Mouse (Mus musculus) macrophage (primary cell): ENCODE results near the gene Sgsm1. TPM values are rescaled to one million over a fixed set of nuclear protein-coding genes. Genes with fewer than 3 reads are reported as not detected.
"Not testable (repeated sequence)": the region's sequence is repeated elsewhere in the genome, so short reads cannot be mapped to it uniquely, and the experiment has no call there.

ENCODE experiments used
- H3K27ac ChIP-seq: fragments of 350-480 bp; formaldehyde crosslinking; 2 replicates; pipeline ENCODE4 v1.9.0; 2021
- H3K36me3 ChIP-seq: fragments of 350-480 bp; formaldehyde crosslinking; 2 replicates; pipeline ENCODE4 v1.9.0; 2021; ENCODE audit errors: inconsistent target
- H3K4me3 ChIP-seq: fragments of 350-480 bp; formaldehyde crosslinking; 2 replicates; pipeline ENCODE4 v1.9.0; 2021; ENCODE audit errors: inconsistent target
- H3K79me2 ChIP-seq: fragments of 350-480 bp; formaldehyde crosslinking; 2 replicates; pipeline ENCODE4 v1.9.0; 2021; ENCODE audit errors: inconsistent target
- WGBS: methylation state at CpG from one replicate; pipeline ENCODE4 v1.1.7; 2026; ENCODE audit warnings: inconsistent platforms; ENCODE audit not compliant: missing documents; 5-methylcytosine and 5-hydroxymethylcytosine counted together
- polyA plus RNA-seq: library from polyadenylated mRNA; stranded (reverse); fragments of 250-400 nt; gene quantifications from 3 replicates; pipeline ENCODE4 v1.2.4, GENCODE M21; 2018; ENCODE audit warnings: inconsistent platforms
- total RNA-seq, 78 experiments: library from RNA; depleted of rRNA; stranded (reverse); fragments of 250-400 nt; gene quantifications; 1 replicate in 9 of 78; 2 replicates in 24 of 78; 3 replicates in 43 of 78; 4 replicates in 2 of 78; pipeline ENCODE4 v1.2.4; 2018; ENCODE audit warnings: inconsistent platforms in 56 of 78

Gene Sgsm1
- total RNA-seq (2018; cell fraction: chromatin; rRNA removed) = not detected
- not detected for total RNA-seq (2018; cell fraction: cytosol; rRNA removed)
- total RNA-seq (2018; cell fraction: nucleus; rRNA removed) = not detected
- not detected in 3 replicates for polyA plus RNA-seq

DNA sequence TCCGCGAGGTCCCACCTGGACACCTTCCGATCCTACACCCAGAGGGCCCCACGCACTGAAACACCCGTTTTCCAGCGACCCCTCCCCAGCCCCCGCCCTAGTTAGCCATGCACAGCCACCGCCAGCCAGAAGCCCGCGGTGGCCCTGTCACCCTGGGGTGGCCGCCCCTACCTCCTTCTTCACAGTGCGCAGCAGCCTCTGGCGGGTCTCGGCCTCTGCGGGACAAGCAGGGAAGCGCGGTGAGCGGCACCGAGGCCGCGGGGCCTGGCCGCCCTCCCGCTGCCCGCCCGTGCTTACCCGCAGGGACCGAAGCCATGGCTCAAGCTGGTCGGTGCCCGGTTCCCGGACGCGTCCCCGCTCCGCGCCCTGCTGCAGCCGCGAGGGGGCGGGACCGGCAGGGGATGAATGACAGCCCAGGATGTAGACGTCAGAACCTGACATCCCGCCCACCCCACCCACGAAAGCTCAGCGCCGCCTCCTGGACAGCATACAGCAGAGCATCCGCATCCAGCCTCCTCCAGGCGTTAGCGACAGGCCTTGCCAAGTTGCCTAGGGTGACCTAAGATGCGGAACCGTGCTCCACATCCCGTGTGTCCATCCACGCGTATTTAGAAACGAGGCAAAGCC lies at the start of gene Sgsm1:
Gene Sgsm1 (minus strand): TSS at position 410 of the 627 bp plus-strand sequence.
- no peak within 1 kb of the TSS for H3K4me3 ChIP-seq

DNA sequence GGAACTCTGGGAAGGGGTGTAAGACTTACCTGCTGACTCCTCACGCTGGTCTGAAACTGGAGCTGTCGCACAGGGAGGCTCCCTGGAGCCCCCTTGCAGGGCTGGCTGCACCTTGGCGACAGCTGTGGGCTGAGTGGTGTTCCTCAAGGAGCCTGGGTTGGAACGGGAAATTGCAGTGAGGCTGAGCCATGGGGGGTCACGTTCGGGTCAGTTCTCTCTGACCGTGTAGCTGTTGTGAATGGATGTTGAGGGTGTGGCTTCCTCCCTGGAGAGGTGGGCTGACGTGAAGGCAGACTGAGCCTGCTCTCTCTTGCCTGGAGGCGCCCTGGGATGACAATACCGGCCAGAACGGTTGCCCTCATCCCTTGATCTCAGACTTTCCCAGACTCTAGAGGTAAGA lies 48.2 kb upstream of the Sgsm1 start:
- H3K79me2 ChIP-seq = no peaks in the 10 kb centered on the region
- no peak overlapping the region for H3K4me3 ChIP-seq
- no peaks in the 10 kb centered on the region for H3K36me3 ChIP-seq
- WGBS = 24% methylated on average over 11 of the region's 11 CpGs
- no peak overlapping the region for H3K27ac ChIP-seq

More for the DNA sequence above, at the start of gene Sgsm1:
- 1% methylated on average over 42 of the region's 53 CpGs for WGBS
- H3K36me3 ChIP-seq = no peaks in the 10 kb centered on the region
- no peaks in the 10 kb centered on the region for H3K79me2 ChIP-seq
- no peak within 1 kb of the TSS for H3K27ac ChIP-seq

DNA sequence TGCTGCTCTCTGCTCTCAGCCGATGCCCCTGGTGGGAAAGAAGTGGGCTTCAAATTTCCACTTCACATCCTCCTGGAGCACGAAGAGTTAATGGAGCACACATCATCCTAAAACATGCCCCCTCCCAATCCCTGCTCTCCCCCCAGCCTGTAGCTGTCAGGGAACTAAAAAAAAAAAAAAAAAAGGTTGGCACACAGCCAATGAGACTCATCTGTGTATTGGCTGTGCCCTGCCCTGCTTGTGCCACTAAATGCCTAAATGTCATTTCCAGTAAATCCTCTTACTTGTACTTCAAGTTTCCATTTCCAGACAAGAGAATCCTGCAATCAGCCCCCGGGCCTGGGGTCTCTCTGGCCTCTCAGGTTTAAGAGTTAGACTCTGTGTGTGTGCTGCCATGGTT lies 47.1 kb upstream of the Sgsm1 start:
- Histone ChIP-seq H3K36me3 (no peaks in the 10 kb centered on the region), H3K27ac (no peak overlapping the region), H3K4me3 (no peak overlapping the region), H3K79me2 (no peaks in the 10 kb centered on the region)
- WGBS = 55% methylated on average over 3 of the region's 3 CpGs

DNA sequence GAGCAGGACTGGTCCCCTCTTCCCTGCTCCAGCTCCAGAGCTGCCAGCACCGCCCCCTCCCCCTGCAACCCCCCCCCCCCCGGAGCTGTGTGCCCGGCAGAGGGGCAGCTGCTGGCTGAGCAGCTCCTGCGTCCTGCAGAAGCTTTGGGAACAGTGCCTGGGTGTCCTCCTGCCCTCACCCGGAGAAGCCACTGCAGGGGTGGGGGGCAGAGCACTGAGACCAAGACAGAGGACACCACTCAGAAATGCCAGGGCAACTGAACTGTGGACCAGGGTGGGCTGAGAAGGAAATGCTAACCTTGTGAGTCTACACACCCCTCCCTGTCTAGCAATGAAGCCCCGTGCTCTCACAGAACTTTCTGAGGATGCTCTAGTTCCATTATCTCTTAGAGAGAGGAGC lies 46.6 kb upstream of the Sgsm1 start, which contains the start of gene Aym1:
Gene Aym1 (plus strand): TSS at position 109 of the 400 bp plus-strand sequence.
- 61% methylated on average over 2 of the region's 6 CpGs for WGBS

DNA sequence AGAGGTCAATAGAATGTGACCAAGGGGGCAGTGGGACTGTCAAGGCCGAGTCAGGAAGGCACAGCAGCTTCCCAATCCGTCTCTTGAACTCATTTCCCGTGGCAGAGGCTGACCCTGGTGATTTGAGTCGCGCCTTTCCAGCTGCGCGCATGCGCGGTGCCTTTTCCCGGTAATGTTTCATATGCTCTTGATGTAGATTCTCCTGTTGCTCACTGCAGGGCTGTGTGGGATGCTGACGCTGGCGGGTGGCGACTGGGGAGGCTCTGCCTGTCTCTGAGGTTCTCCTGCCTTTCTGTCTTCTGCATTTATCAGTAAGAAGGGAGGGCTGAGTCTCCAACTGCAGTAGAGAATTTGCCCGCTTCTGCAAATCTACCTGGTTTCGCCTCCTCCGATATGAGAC lies 43.7 kb upstream of the Sgsm1 start:
- 55% methylated on average over 16 of the region's 16 CpGs for WGBS

More for the DNA sequence above, 46.6 kb upstream of the Sgsm1 start, which contains the start of gene Aym1:
- H3K79me2 ChIP-seq = no peaks in the 10 kb centered on the region
- no peaks in the 10 kb centered on the region for H3K36me3 ChIP-seq
- no peak within 1 kb of the TSS for H3K4me3 ChIP-seq
- no peak within 1 kb of the TSS for H3K27ac ChIP-seq

DNA sequence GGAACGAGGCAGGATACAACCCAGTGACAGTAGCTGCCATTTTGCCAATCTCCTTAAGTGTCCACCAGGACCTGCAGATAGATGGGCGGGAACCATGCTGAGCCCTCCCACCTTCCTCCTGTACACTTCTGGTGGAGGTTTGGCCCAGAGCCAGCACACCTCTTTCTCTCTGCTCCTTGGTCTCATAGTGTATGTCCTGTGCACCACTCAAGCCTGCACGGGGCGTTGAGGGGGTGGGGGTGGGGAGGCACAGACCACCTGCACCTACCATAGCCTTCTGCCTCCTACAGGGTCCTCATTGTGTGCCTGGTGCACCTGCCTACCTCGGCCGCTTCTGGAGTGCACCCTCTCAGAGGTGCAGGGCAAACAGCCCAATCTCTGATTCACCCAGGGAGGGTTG lies 42.0 kb upstream of the Sgsm1 start:
- WGBS = 57% methylated on average over 6 of the region's 6 CpGs
- H3K27ac ChIP-seq = no peak overlapping the region
- H3K4me3 ChIP-seq = no peak overlapping the region
- no peaks in the 10 kb centered on the region for H3K79me2 ChIP-seq
- no peaks in the 10 kb centered on the region for H3K36me3 ChIP-seq

More for the DNA sequence above, 43.7 kb upstream of the Sgsm1 start:
- H3K79me2 ChIP-seq = no peaks in the 10 kb centered on the region
- H3K4me3 ChIP-seq = no peak overlapping the region
- H3K36me3 ChIP-seq = no peaks in the 10 kb centered on the region
- no peak overlapping the region for H3K27ac ChIP-seq

DNA sequence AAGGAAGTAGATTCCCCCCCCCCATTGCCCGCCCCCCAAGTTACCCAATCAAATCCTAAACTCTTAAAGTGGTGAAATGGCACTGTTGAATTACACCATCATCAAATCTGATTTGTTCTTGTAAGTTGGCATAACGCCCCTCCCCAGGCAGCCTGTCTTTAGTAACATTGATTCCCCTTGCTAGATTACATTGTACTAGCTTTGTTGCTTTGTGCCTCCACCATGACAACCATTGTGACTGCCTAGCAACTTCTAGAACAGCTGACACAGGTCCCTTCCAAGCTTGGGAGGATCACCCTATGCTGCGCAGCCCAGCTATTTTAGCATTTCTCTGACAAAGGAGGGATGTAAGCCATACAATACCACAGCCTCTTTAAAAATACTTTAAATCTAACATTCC lies 41.2 kb upstream of the Sgsm1 start:
- Histone ChIP-seq H3K27ac (no peak overlapping the region), H3K36me3 (no peaks in the 10 kb centered on the region), H3K4me3 (no peak overlapping the region), H3K79me2 (no peaks in the 10 kb centered on the region)
- WGBS = 76% methylated on average over 2 of the region's 3 CpGs

DNA sequence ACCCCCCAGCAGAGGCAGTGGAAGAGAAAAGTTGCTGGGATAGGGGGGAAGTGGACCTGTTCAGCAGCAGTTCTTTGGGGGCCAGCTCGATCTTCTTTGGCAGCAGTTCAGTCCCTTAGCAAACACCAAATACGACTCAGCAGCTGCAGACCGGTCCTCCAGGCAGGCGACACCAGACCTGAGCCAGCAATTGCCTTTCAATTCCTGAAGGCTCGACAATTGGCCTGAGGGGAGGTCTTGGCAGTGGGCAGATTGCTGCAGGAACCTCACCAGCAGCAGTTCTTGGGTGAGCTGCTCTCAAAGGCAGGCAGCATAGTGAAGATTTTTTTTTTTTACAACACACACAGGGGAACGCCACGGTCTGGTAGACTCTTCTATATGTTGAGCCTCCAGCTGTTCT lies 39.2 kb upstream of the Sgsm1 start:
- WGBS = 42% methylated on average over 7 of the region's 7 CpGs
- Histone ChIP-seq H3K27ac (no peak overlapping the region), H3K79me2 (no peaks in the 10 kb centered on the region), H3K4me3 (no peak overlapping the region), H3K36me3 (no peaks in the 10 kb centered on the region)

DNA sequence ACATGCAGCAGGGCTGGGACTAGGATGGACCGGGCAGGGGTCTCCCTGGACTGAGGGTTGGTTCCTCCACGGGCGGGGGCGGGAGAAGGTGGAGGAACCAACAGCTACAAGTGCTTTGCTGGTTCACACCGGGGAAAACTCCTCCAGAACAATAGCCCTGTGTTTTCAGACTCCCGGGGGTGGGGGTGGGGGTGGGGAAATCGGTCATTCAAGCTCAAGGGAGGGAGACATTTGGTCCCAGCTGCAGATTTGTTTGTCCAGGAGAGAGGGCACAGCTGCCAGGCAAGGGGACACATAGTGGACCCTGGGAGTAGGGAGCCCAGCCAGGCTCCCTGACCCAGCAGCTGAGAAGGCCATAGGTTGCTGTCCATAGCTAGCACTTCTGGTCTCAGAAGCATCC lies 38.6 kb upstream of the Sgsm1 start:
- H3K4me3 ChIP-seq = no peak overlapping the region
- 10% methylated on average over 7 of the region's 7 CpGs for WGBS

DNA sequence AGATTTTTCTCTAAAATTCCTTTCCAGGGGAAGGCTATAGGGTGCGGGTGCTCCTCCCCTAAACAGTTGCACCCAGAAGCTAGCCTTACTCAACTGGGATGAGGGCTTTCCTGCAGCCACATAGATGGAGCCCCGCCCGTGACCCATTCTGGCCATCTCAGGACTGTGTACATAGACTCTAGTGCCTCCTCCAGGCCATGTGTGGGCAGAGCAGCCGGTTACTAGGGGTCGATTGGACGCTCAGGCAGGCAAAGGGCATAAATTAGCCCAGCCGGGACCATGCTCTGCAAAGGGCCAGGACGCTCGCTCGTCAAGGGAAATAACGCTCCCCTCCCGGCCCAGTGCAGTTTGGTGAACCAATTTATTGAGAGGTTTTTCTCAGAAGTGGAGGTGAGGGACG lies 38.0 kb upstream of the Sgsm1 start:
- Histone ChIP-seq H3K79me2 (no peaks in the 10 kb centered on the region), H3K27ac (no peak overlapping the region), H3K4me3 (no peak overlapping the region), H3K36me3 (no peaks in the 10 kb centered on the region)
- 22% methylated on average over 13 of the region's 13 CpGs for WGBS

More for the DNA sequence above, 38.6 kb upstream of the Sgsm1 start:
- no peak overlapping the region for H3K27ac ChIP-seq
- H3K79me2 ChIP-seq = no peaks in the 10 kb centered on the region
- H3K36me3 ChIP-seq = no peaks in the 10 kb centered on the region

DNA sequence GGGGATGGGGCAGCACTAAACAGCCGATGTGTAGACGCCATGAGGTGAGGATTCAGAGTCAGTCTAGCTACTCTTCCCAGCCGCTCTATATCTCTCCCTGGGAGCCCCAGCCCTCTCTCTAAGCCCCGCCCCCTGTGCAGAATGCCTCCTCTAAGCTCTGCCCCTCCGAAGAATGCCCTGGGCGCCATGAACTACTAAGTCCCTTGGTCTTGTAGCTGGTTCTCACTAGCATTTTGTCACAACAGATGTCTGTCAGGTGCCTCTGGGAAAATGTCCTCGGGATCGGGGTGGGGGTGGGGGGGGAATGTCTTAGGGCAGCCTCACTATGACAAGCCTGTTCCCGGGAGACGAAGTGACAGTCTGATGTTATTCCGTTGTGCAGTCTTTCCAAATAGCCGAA lies 37.0 kb upstream of the Sgsm1 start:
- Histone ChIP-seq H3K27ac (no peak overlapping the region), H3K79me2 (no peaks in the 10 kb centered on the region), H3K36me3 (no peaks in the 10 kb centered on the region), H3K4me3 (no peak overlapping the region)
- 36% methylated on average over 12 of the region's 12 CpGs for WGBS

DNA sequence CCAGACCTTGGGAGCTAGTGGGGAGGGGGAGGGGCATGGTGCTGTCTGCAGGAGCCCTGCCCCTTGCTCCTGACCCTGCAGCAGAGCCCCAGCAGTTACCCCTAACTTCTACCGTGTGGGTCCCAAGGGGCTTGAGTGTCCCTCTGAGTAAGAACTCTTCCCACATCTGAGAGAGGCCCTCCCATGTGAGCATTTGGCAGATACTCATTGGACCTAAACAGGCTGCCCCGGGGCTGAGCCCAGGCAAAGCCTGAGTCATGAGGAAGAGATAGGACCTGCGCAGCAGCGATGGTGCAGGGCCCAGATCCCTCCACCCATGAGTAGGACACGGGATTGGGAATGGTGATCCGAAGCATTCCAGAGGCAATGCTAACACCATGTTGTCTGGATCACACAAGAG lies 36.1 kb upstream of the Sgsm1 start:
- not testable (repeated sequence) for H3K4me3 ChIP-seq, H3K79me2 ChIP-seq, H3K36me3 ChIP-seq, H3K27ac ChIP-seq
- WGBS = 38% methylated on average over 4 of the region's 6 CpGs

DNA sequence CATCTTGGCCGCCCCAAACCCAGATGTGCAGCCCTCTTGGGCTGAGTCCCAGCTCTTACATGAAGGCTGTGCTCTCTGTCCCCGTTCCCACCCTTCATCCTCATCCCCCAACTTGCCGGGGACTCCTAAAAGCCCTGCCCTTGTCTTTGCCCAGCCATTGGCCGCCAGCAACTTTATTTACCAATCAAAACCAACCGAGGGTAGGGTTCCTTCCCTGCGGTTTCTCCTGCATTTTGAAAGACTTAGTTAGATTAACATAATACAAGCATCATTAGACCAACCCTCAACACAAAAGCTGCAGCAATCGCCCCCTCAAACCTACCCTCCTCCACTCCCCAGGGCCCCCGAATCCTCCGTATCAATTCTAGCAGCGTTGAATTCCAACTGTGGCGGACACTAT lies 35.2 kb upstream of the Sgsm1 start:
- no peaks in the 10 kb centered on the region for H3K79me2 ChIP-seq
- WGBS = 22% methylated on average over 11 of the region's 11 CpGs
- no peak overlapping the region for H3K4me3 ChIP-seq
- no peak overlapping the region for H3K27ac ChIP-seq
- H3K36me3 ChIP-seq = no peaks in the 10 kb centered on the region

DNA sequence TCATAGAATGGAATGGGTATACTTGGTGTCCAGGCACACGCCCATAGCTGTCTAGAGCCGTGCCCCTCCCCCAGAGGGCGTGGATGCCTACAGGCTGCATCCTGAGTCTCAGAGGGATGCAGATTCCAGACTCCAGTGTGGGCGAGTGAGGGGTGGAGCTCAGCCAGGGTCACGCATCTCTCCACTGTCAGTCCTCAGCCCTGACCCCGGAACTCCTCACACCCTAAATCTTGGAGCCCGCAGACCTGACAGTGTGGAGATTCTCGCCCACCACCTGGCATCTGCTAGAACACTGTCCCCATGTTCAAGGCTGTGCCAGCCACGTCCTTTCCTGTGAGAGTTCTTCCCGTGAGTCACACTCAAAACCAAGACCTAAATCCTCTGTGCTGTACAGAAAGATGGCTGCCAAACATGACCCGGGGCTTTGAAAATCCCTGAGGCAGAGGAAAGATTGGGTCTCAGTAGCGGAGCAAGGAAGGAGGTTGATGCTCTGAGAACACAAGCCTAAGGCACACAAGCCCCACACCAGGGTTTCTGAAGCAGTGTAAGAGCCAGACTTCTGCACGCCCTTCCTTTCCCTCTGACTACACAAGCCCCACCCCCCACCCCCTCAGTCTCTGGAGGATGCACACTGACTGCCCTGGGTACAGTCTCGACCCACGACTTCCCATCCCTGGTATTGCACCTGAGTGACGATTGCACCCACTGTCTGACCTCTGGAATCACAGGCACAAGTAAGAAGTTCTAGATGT lies 34.2 kb upstream of the Sgsm1 start:
- WGBS = 38% methylated on average over 15 of the region's 16 CpGs
- Histone ChIP-seq H3K36me3 (no peaks in the 10 kb centered on the region), H3K27ac (no peak overlapping the region), H3K4me3 (no peak overlapping the region), H3K79me2 (no peaks in the 10 kb centered on the region)

DNA sequence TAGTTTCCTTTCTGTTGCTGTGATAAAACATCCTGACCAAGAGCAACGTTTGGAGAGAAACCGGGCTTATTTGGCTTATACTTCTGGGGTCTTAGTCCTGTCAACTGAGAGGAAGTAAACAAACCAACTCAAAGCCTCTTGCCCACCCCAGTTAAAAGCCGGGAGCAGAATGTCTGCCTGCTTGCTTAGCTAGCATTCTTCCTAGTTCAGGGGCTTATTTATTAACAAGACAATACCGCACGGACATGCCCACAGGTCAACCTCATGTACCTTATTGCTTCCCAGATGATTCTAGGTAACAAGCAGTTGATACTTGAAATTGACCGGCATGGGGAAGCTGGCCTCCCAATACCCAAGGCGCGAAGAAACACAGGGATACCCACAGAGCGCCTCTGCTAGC lies 25.7 kb upstream of the Sgsm1 start:
- no peaks in the 10 kb centered on the region for H3K79me2 ChIP-seq
- no peaks in the 10 kb centered on the region for H3K36me3 ChIP-seq
- 57% methylated on average over 9 of the region's 9 CpGs for WGBS
- no peak overlapping the region for H3K4me3 ChIP-seq
- H3K27ac ChIP-seq = no peak overlapping the region
